Mouse (Mus musculus) CH12.LX (cell line): ENCODE measurements around the gene Ears2. TPM values are rescaled to one million over a fixed set of nuclear protein-coding genes. Genes with fewer than 3 reads are reported as not detected.

Source experiments
- DNase-seq: peaks from one replicate; pipeline ENCODE4 v3.0.0-alpha.2; 2013; ENCODE audit errors: extremely low read depth
- H3K27ac ChIP-seq: 2 replicates; pipeline ENCODE4 v1.5.1; 2012; ENCODE audit warnings: low read depth, mild to moderate bottlenecking, control low read depth, moderate library complexity; ENCODE audit not compliant: insufficient read depth
- H3K27me3 ChIP-seq: replicated peaks from 2 replicates; pipeline ENCODE3; 2012; ENCODE audit warnings: inconsistent platforms
- H3K36me3 ChIP-seq, 2 experiments: replicated peaks in 1 of 2; 2 replicates each; pipeline versions ENCODE3 to v1.6.1; 2012; ENCODE audit warnings: inconsistent platforms in 1 of 2, low read length in 1 of 2, mild to moderate bottlenecking in 1 of 2, mixed read lengths in 1 of 2, moderate library complexity in 1 of 2; ENCODE audit not compliant: control insufficient read depth in 1 of 2, insufficient read depth in 1 of 2
- H3K4me1 ChIP-seq, 2 experiments: 2 replicates each; pipeline ENCODE4 v1.6.1; 2012; ENCODE audit warnings: inconsistent platforms in 1 of 2, moderate library complexity in 1 of 2; ENCODE audit not compliant: insufficient read depth in 2 of 2, control insufficient read depth in 1 of 2
- H3K4me2 ChIP-seq: 2 replicates; pipeline ENCODE4 v1.6.1; 2012; ENCODE audit warnings: low read depth, mild to moderate bottlenecking, control low read depth; ENCODE audit not compliant: poor library complexity, insufficient read depth, severe bottlenecking
- H3K4me3 ChIP-seq, 3 experiments: fragments of 150-350 bp in 1 of 3; sonication (generic) in 1 of 3; replicated peaks in 1 of 3; 2 replicates each; pipeline versions ENCODE3 to v1.5.1; 2011 to 2012; ENCODE audit warnings: low read depth in 2 of 3, low read length in 2 of 3, mild to moderate bottlenecking in 2 of 3, moderate library complexity in 2 of 3, control low read depth in 1 of 3, improper control_type of control experiment in 1 of 3, inconsistent platforms in 1 of 3, mixed read lengths in 1 of 3; ENCODE audit not compliant: poor library complexity in 1 of 3
- H3K79me2 ChIP-seq: replicated peaks from 2 replicates; pipeline ENCODE4 v1.6.1; 2012; ENCODE audit warnings: mild to moderate bottlenecking, moderate library complexity; ENCODE audit not compliant: control insufficient read depth, poor library complexity, insufficient read depth, severe bottlenecking; ENCODE audit errors: extremely low read depth
- H3K9ac ChIP-seq: 2 replicates; pipeline ENCODE4 v1.6.1; 2012; ENCODE audit warnings: low read depth, mild to moderate bottlenecking, control low read depth, moderate library complexity; ENCODE audit not compliant: insufficient read depth
- H3K9me3 ChIP-seq: replicated peaks from 2 replicates; pipeline ENCODE3; 2012; ENCODE audit warnings: low read length, inconsistent platforms, mixed read lengths
- CHD1 ChIP-seq: IDR thresholded peaks from 2 replicates; pipeline ENCODE4 v1.6.1; 2012; ENCODE audit warnings: low read depth, low read length, improper control_type of control experiment, inconsistent platforms
- E2F4 ChIP-seq: IDR thresholded peaks from 2 replicates; pipeline ENCODE4 v1.6.1; 2011; ENCODE audit warnings: low read depth, low read length, improper control_type of control experiment; ENCODE audit not compliant: insufficient replicate concordance
- ETS1 ChIP-seq: conservative IDR thresholded peaks from 2 replicates; pipeline ENCODE4 v1.6.1; 2012; ENCODE audit warnings: low read depth, mild to moderate bottlenecking, inconsistent platforms, low read length, improper control_type of control experiment, moderate library complexity
- GABPA ChIP-seq: IDR thresholded peaks from 2 replicates; pipeline ENCODE4 v1.6.1; 2012; ENCODE audit warnings: low read depth, low read length, improper control_type of control experiment, inconsistent platforms; ENCODE audit not compliant: insufficient replicate concordance
- HCFC1 ChIP-seq: IDR thresholded peaks from 2 replicates; pipeline ENCODE4 v1.6.1; 2012; ENCODE audit warnings: low read depth, mild to moderate bottlenecking, inconsistent platforms, low read length, improper control_type of control experiment
- IRF4 ChIP-seq: IDR thresholded peaks from 2 replicates; pipeline ENCODE4 v1.6.1; 2014; ENCODE audit warnings: low read depth, mild to moderate bottlenecking, inconsistent platforms, low read length, improper control_type of control experiment
- JUN ChIP-seq: IDR thresholded peaks from 2 replicates; pipeline ENCODE4 v1.6.1; 2011; ENCODE audit warnings: low read depth, mild to moderate bottlenecking, low read length, improper control_type of control experiment, moderate library complexity; ENCODE audit not compliant: insufficient read depth
- JUND ChIP-seq: conservative IDR thresholded peaks from 2 replicates; pipeline ENCODE4 v1.6.1; 2011; ENCODE audit warnings: low read depth, low read length, improper control_type of control experiment
- MAFK ChIP-seq: IDR thresholded peaks from 2 replicates; pipeline ENCODE4 v1.6.1; 2011; ENCODE audit warnings: low read length, improper control_type of control experiment; ENCODE audit not compliant: insufficient replicate concordance
- MAZ ChIP-seq: IDR thresholded peaks from 2 replicates; pipeline ENCODE4 v1.6.1; 2012; ENCODE audit warnings: low read depth, mild to moderate bottlenecking, inconsistent platforms, low read length, improper control_type of control experiment, moderate library complexity
- MYC ChIP-seq: IDR thresholded peaks from 2 replicates; pipeline ENCODE4 v1.6.1; 2011; ENCODE audit warnings: low read depth, mild to moderate bottlenecking, improper control_type of control experiment, low read length
- NELFE ChIP-seq: IDR thresholded peaks from 2 replicates; pipeline ENCODE4 v1.6.1; 2011; ENCODE audit warnings: low read depth, low read length, improper control_type of control experiment
- PAX5 ChIP-seq: IDR thresholded peaks from 2 replicates; pipeline ENCODE4 v1.6.1; 2012; ENCODE audit warnings: low read length, inconsistent platforms, mixed read lengths
- SIN3A ChIP-seq: IDR thresholded peaks from 2 replicates; pipeline ENCODE4 v1.6.1; 2012; ENCODE audit warnings: low read length, improper control_type of control experiment, inconsistent platforms
- SMC3 ChIP-seq: IDR thresholded peaks from 2 replicates; pipeline ENCODE4 v1.6.1; 2011; ENCODE audit warnings: low read depth, low read length, improper control_type of control experiment
- TCF12 ChIP-seq: IDR thresholded peaks from 2 replicates; pipeline ENCODE4 v1.6.1; 2014; ENCODE audit warnings: low read depth, mild to moderate bottlenecking, inconsistent platforms, low read length, improper control_type of control experiment
- ZKSCAN1 ChIP-seq: IDR thresholded peaks from 2 replicates; pipeline ENCODE4 v1.6.1; 2012; ENCODE audit warnings: low read depth, inconsistent platforms, low read length, improper control_type of control experiment, borderline replicate concordance
- ZMIZ1 ChIP-seq: IDR thresholded peaks from 2 replicates; pipeline ENCODE4 v1.6.1; 2012; ENCODE audit warnings: low read depth, mild to moderate bottlenecking, inconsistent platforms, low read length, improper control_type of control experiment
- ZNF384 ChIP-seq: IDR thresholded peaks from 2 replicates; pipeline ENCODE4 v1.6.1; 2012; ENCODE audit warnings: low read depth, low read length, improper control_type of control experiment, inconsistent platforms
- dilution Hi-C: fragments of 300-500 bp; cut with MboI; formaldehyde crosslinking; loops from 2 replicates; pipeline ENCODE4 v1.14.3; 2020; ENCODE audit warnings: low sequenced_read_pairs; ENCODE audit not compliant: extremely low pct_unique_long_range_greater_than_20kb, extremely low pct_ligation_motif_present
- in situ Hi-C: fragments of 300-500 bp; cut with MboI; formaldehyde crosslinking; loops from 3 replicates; pipeline ENCODE4 v1.14.3; 2019; ENCODE audit warnings: low sequenced_read_pairs, low pct_ligation_motif_present, low pct_unique_long_range_greater_than_20kb, mixed read lengths
- polyA plus RNA-seq: library from polyadenylated mRNA; unstranded; fragments of >175 nt; gene quantifications from 2 replicates; pipeline ENCODE4 v1.2.1, GENCODE M21; 2012; ENCODE audit warnings: low read depth; ENCODE audit not compliant: insufficient read length
- total RNA-seq, 2 experiments: library from RNA; depleted of rRNA; stranded (reverse); fragments of 300-350 nt in 1 of 2; fragments of >200 nt in 1 of 2; gene quantifications; 2 replicates each; pipeline ENCODE4 v1.2.3; 2012 to 2014

Ears2 gene
- total and polyA plus RNA-seq, 3 experiments, result 11.7 to 14.3 (median 13.2) TPM

- Histone ChIP-seq H3K79me2 (no peaks in the 10 kb centered on the region), H3K4me2 (no peak overlapping the region), H3K4me1 (no peaks in the 10 kb centered on the region), H3K36me3 (peaks cover 36 to 74% of the 10 kb centered on the region in 2 experiments)
- dilution Hi-C loops (no loop called here), in situ Hi-C loops (no loop called here)
- DNase-seq, result no peak
- TF ChIP-seq TCF12, result no peak
- TF ChIP-seq SIN3A, result no peak
- no peak for TF ChIP-seq HCFC1
- TF ChIP-seq IRF4, result no peak
- TF ChIP-seq PAX5, result no peak
- TF ChIP-seq MYC, result no peak
- no peak for TF ChIP-seq CHD1
- no peak for TF ChIP-seq JUND
- no peak for TF ChIP-seq ZKSCAN1
- no peak for TF ChIP-seq NELFE
- TF ChIP-seq JUN, result no peak
- TF ChIP-seq ZNF384, result no peak
- TF ChIP-seq, all 38 proteins: peak for 0
- Histone ChIP-seq H3K27ac (no peak overlapping the region), H3K9ac (no peak overlapping the region), H3K27me3 (no peaks in the 10 kb centered on the region), H3K4me3 (no peak overlapping the region), H3K9me3 (no peaks in the 10 kb centered on the region)
Observed at GRCm38 (mm10) chr7:122045181-122045634, 21.9 kb downstream of the Ears2 start.

GRCm38 (mm10) chr7:122044106-122044505 is 23.0 kb downstream of the Ears2 start:
- H3K27ac ChIP-seq, result no peak overlapping the region
- no peaks in the 10 kb centered on the region for H3K4me1 ChIP-seq
- H3K4me3 ChIP-seq, result no peak overlapping the region
- in situ Hi-C loops (no loop called here), dilution Hi-C loops (no loop called here)
- H3K79me2 ChIP-seq, result no peaks in the 10 kb centered on the region
- TF ChIP-seq HCFC1 (no peak), GABPA (no peak), MAFK (no peak), MAZ (no peak), E2F4 (no peak), MYC (no peak), SMC3 (no peak), PAX5 (no peak), TCF12 (no peak), ZMIZ1 (no peak), ETS1 (no peak)
- H3K36me3 ChIP-seq, result peaks cover 41 to 79% of the 10 kb centered on the region in 2 experiments
- no peak for DNase-seq
- no peak overlapping the region for H3K9ac ChIP-seq
- no peak overlapping the region for H3K4me2 ChIP-seq
- no peaks in the 10 kb centered on the region for H3K9me3 ChIP-seq
- no peaks in the 10 kb centered on the region for H3K27me3 ChIP-seq
